Mouse (Mus musculus): Measurements from ENCODE around the gene Zan.

DNA sequence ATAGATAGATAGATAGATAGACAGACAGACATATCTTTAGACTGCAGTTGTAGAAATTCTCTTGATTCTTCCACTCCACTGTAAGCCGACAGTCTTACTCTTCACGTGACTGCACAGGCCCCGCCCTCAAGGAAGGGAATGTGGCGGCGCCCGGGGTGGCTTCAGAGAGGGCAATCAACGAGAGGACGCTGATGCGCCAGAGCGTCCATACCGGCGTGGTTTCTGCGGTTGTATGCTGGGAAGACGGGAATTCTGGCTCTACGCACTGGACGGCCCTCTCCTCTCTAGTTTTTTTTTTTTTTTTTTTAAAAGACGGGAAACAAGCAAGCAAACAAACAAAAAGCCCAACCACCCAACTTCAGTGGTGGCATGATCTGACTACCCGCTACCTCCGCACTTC, 138.6 kb downstream of the Zan start:
- TF ChIP-seq CTCF (IDR thresholded peaks at IDR 0.05; ENCODE audit: low read depth) (no peak), EP300 (IDR thresholded peaks at IDR 0.05; ENCODE audit: low read depth) (no peak)

All from liver, embryonic 14.5 days (tissue).